Mouse (Mus musculus): Measurements from ENCODE around the gene Olfr1219. TPM values are rescaled to one million over a fixed set of nuclear protein-coding genes. Genes with fewer than 3 reads are reported as not detected.

Olfr1219 gene
- not detected in 2 replicates for polyA plus RNA-seq (2012; rRNA removed)

GRCm38 (mm10) chr2:89083413-89083812 lies at the start of gene Olfr1219:
Olfr1219 (minus strand) TSS chr2:89083513.

GRCm38 (mm10) chr2:89132954-89133353 lies 49.6 kb upstream of the Olfr1219 start, which contains the start of gene Olfr1222:
Olfr1222 (minus strand) TSS chr2:89133054.

GRCm38 (mm10) chr2:89117183-89117582 lies 33.9 kb upstream of the Olfr1219 start, which contains the start of gene Olfr1221:
Olfr1221 (minus strand) TSS chr2:89117283.

GRCm38 (mm10) chr2:89106735-89107134 lies 23.4 kb upstream of the Olfr1219 start, which contains the start of gene Olfr1220:
Olfr1220 (minus strand) TSS chr2:89106835.

GRCm38 (mm10) chr2:89061087-89061486 lies 22.2 kb downstream of the Olfr1219 start, which contains the start of gene Olfr1218:
Olfr1218 (minus strand) TSS chr2:89061187.

GRCm38 (mm10) chr2:89031965-89032364 lies 51.3 kb downstream of the Olfr1219 start, which contains the start of gene Olfr1217:
Olfr1217 (minus strand) TSS chr2:89032065.

Other genes starting within 250 kb of the Olfr1219 start
- not detected in 2 replicates for gene Olfr1204, start 234.2 kb downstream of the Olfr1219 start, polyA plus RNA-seq (2012; rRNA removed)
- not detected in 2 replicates for gene Olfr1206, start 220.3 kb downstream of the Olfr1219 start, polyA plus RNA-seq (2012; rRNA removed)
- gene Olfr1208, start 181.2 kb downstream of the Olfr1219 start, polyA plus RNA-seq (2012; rRNA removed) = not detected in 2 replicates
- not detected in 2 replicates for gene Olfr1209, start 168.4 kb downstream of the Olfr1219 start, polyA plus RNA-seq (2012; rRNA removed)
- gene Olfr1211, start 145.4 kb downstream of the Olfr1219 start, polyA plus RNA-seq (2012; rRNA removed) = not detected in 2 replicates
- gene Olfr1212, start 129.5 kb downstream of the Olfr1219 start, polyA plus RNA-seq (2012; rRNA removed) = not detected in 2 replicates
- gene Gm13762, start 103.2 kb downstream of the Olfr1219 start, polyA plus RNA-seq (2012; rRNA removed) = not detected in 2 replicates
- not detected in 2 replicates for gene Olfr1214, start 90.9 kb downstream of the Olfr1219 start, polyA plus RNA-seq (2012; rRNA removed)
- not detected in 2 replicates for gene Olfr1215, start 76.5 kb downstream of the Olfr1219 start, polyA plus RNA-seq (2012; rRNA removed)
- not detected in 2 replicates for gene Olfr1216, start 65.2 kb downstream of the Olfr1219 start, polyA plus RNA-seq (2012; rRNA removed)
- gene Olfr1217, start 51.4 kb downstream of the Olfr1219 start, polyA plus RNA-seq (2012; rRNA removed) = not detected in 2 replicates
- not detected in 2 replicates for gene Olfr1218, start 22.3 kb downstream of the Olfr1219 start, polyA plus RNA-seq (2012; rRNA removed)
- gene Olfr1220, start 23.3 kb upstream of the Olfr1219 start, polyA plus RNA-seq (2012; rRNA removed) = not detected in 2 replicates
- not detected in 2 replicates for gene Olfr1221, start 33.8 kb upstream of the Olfr1219 start, polyA plus RNA-seq (2012; rRNA removed)
- gene Olfr1222, start 49.5 kb upstream of the Olfr1219 start, polyA plus RNA-seq (2012; rRNA removed) = not detected in 2 replicates
- not detected in 2 replicates for gene Olfr1223, start 68.0 kb upstream of the Olfr1219 start, polyA plus RNA-seq (2012; rRNA removed)
- not detected in 2 replicates for gene Olfr1224-ps1, start 80.6 kb upstream of the Olfr1219 start, polyA plus RNA-seq (2012; rRNA removed)
- gene Olfr1225, start 91.2 kb upstream of the Olfr1219 start, polyA plus RNA-seq (2012; rRNA removed) = not detected in 2 replicates
- not detected in 2 replicates for gene Olfr1226, start 116.5 kb upstream of the Olfr1219 start, polyA plus RNA-seq (2012; rRNA removed)
- not detected in 2 replicates for gene Olfr1228, start 170.5 kb upstream of the Olfr1219 start, polyA plus RNA-seq (2012; rRNA removed)
- not detected in 2 replicates for gene Olfr1229, start 204.5 kb upstream of the Olfr1219 start, polyA plus RNA-seq (2012; rRNA removed)
- gene Olfr1230, start 213.8 kb upstream of the Olfr1219 start, polyA plus RNA-seq (2012; rRNA removed) = not detected in 2 replicates
- gene Olfr1231, start 223.6 kb upstream of the Olfr1219 start, polyA plus RNA-seq (2012; rRNA removed) = not detected in 2 replicates
- gene Olfr1232, start 246.2 kb upstream of the Olfr1219 start, polyA plus RNA-seq (2012; rRNA removed) = not detected in 2 replicates